In the genomic region with DNA sequence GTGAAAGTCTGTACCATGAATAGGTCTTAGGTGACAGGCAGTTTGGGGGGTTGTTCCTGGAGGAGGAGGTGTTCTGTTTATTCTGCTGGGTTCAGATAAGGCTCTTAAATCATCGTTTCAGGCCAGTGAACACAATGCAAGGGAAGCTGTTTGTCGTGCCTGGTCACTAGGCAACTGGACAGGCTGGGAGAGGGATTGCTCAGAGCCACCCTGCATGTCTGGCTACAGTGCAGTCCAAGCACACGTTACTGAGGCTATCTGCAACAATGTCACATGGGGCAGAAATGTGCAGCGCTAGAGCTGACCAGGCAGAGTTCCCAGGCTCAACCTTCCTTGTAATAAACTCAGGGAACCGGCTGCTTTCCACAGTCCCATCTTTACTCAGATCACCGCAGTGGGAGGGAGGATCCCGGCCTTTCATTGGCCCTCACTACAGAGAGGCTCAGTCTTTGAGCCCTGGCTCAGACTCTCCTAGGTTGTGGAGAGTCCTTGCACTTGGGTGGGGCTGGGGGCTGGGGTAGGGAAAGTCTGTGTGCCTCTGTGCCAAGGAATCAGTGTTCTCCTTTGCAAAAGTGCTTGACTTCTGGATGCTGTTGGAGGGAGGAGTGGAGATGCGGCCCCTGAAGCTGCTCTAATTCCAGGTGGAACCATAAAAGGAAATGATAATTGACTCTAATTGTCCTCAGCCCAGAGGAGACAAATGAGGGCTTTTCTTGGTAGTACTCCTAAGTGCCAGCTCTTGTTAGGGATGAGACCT, we compare ENCODE assay signal across 9 mouse cellular contexts.
A peak's percentile ranks its signal among the peaks of the same experiment; 100 is the strongest.
DNase-seq lines count a peak whose midpoint lies in the region; ATAC-seq lines count a peak whose summit lies in the region.
"Had no signal": no experiment of that assay in that cellular context is flagged by ENCODE, and none has a peak within 500 bp of the region (broad histone marks: within the 10 kb centered on the region; RNA-seq: fewer than 3 reads in every experiment).

No protein-coding gene starts in this region.

- peak; percentile 30; the same call in 1 of the 2 replicates for ATAC-seq in forebrain, embryonic 14.5 days
- ATAC-seq in hindbrain, embryonic 12.5 days (ENCODE audit: low FRiP score): peak; percentile 81
- ATAC-seq in liver, embryonic 13.5 days (ENCODE audit: low read depth): peak; percentile 77

- WGBS in forebrain, embryonic 14.5 days: 2% methylated on average over 8 of the region's 8 CpGs
- 15% methylated on average over 8 of the region's 8 CpGs for WGBS in hindbrain, embryonic 12.5 days
- 18% methylated on average over 8 of the region's 8 CpGs for WGBS in liver, embryonic 13.5 days (ENCODE audit: insufficient replicate concordance)

- H3K27ac ChIP-seq in forebrain, embryonic 14.5 days (ENCODE audit: low read depth, low read length): peak overlapping the region; percentile 61
- H3K27ac ChIP-seq in hindbrain, embryonic 12.5 days: peak overlapping the region; percentile 60; the same call in 1 of the 2 replicates
- H3K27ac ChIP-seq in liver, embryonic 13.5 days: no peak overlapping the region
- H3K27ac ChIP-seq: embryonic facial prominence, embryonic 13.5 days had no signal

- H3K4me3 ChIP-seq in forebrain, embryonic 14.5 days (ENCODE audit: low read depth, low read length): no peak overlapping the region
- no peak overlapping the region for H3K4me3 ChIP-seq in hindbrain, embryonic 12.5 days
- H3K4me3 ChIP-seq in liver, embryonic 13.5 days (replicated peaks): no peak overlapping the region
- H3K4me3 ChIP-seq: embryonic facial prominence, embryonic 13.5 days had no signal

- peaks cover 11% of the 10 kb centered on the region; the same call in 1 of the 2 replicates for H3K4me1 ChIP-seq in forebrain, embryonic 14.5 days (ENCODE audit: control insufficient read depth, insufficient read depth, low read length)
- peaks cover 18% of the 10 kb centered on the region for H3K4me1 ChIP-seq in hindbrain, embryonic 12.5 days
- peaks cover 21% of the 10 kb centered on the region for H3K4me1 ChIP-seq in liver, embryonic 13.5 days (replicated peaks)

- DNase-seq in cerebellum, postnatal 10 days: peak; percentile 35 to 42
- DNase-seq in cerebellum, postnatal 4 days (ENCODE audit: low spot score in 2 of 2): no peak
- peak; percentile 51 for DNase-seq in forebrain, embryonic 14.5 days (ENCODE audit: low spot score)
- DNase-seq in liver, embryonic 13.5 days: peak; percentile 31
- peak; percentile 77 for DNase-seq in retina, embryonic 14.5 days (ENCODE audit: low spot score)
- no peak for DNase-seq in right cerebral cortex, postnatal 10 days (ENCODE audit: low spot score in 2 of 2)
- no peak for DNase-seq in right cerebral cortex, postnatal 4 days

- no peaks in the 10 kb centered on the region for H3K27me3 ChIP-seq in forebrain, embryonic 14.5 days (replicated peaks; ENCODE audit: control insufficient read depth, insufficient read depth, low read length)
- no peaks in the 10 kb centered on the region for H3K27me3 ChIP-seq in hindbrain, embryonic 12.5 days
- H3K27me3 ChIP-seq in liver, embryonic 13.5 days: no peaks in the 10 kb centered on the region
- H3K27me3 ChIP-seq: embryonic facial prominence, embryonic 13.5 days had no signal

- H3K36me3 ChIP-seq in forebrain, embryonic 14.5 days (ENCODE audit: control insufficient read depth, insufficient read depth, low read length): no peaks in the 10 kb centered on the region
- H3K36me3 ChIP-seq in hindbrain, embryonic 12.5 days: no peaks in the 10 kb centered on the region
- H3K36me3 ChIP-seq in liver, embryonic 13.5 days: no peaks in the 10 kb centered on the region
- H3K36me3 ChIP-seq: embryonic facial prominence, embryonic 13.5 days had no signal

- H3K9ac ChIP-seq in forebrain, embryonic 14.5 days (ENCODE audit: low read length): peak overlapping the region; percentile 29; the same call in 1 of the 2 replicates
- H3K9ac ChIP-seq in hindbrain, embryonic 12.5 days: no peak overlapping the region; the same call in 1 of the 2 replicates
- peak overlapping the region; percentile 10 for H3K9ac ChIP-seq in liver, embryonic 13.5 days
- H3K9ac ChIP-seq: embryonic facial prominence, embryonic 13.5 days had no signal

- no peak overlapping the region for H3K4me2 ChIP-seq in forebrain, embryonic 14.5 days (ENCODE audit: low read length)
- 0 out of 2 replicates have a peak overlapping the region, but pooled peaks have one; percentile 11 for H3K4me2 ChIP-seq in hindbrain, embryonic 12.5 days (replicated peaks)
- peak overlapping the region; percentile 17 for H3K4me2 ChIP-seq in liver, embryonic 13.5 days
- H3K4me2 ChIP-seq: embryonic facial prominence, embryonic 13.5 days had no signal

- H3K9me3 ChIP-seq in forebrain, embryonic 14.5 days (replicated peaks; ENCODE audit: control insufficient read depth, low read length): no peaks in the 10 kb centered on the region
- H3K9me3 ChIP-seq in hindbrain, embryonic 12.5 days (replicated peaks): no peaks in the 10 kb centered on the region
- H3K9me3 ChIP-seq in liver, embryonic 13.5 days (replicated peaks): no peaks in the 10 kb centered on the region
- H3K9me3 ChIP-seq: embryonic facial prominence, embryonic 13.5 days had no signal

Comparison
In these comparisons a context has a peak if more than half of its experiments do, and no peak if none do; other contexts are left out.
1. DNase-seq: peak in cerebellum, postnatal 10 days (2 of 2), forebrain, embryonic 14.5 days (single experiment), liver, embryonic 13.5 days (single experiment) and retina, embryonic 14.5 days (single experiment); none in cerebellum, postnatal 4 days (0 of 2), right cerebral cortex, postnatal 10 days (0 of 2) and right cerebral cortex, postnatal 4 days (single experiment).
2. ATAC-seq: peak in every context shown above with its lines; median percentile 81 in hindbrain, embryonic 12.5 days; 77 in liver, embryonic 13.5 days; 30 in forebrain, embryonic 14.5 days.